Mouse (Mus musculus) lung, embryonic 15.5 days (tissue): ENCODE measurements around the gene Prss16. TPM values are rescaled to one million over a fixed set of nuclear protein-coding genes. Genes with fewer than 3 reads are reported as not detected.

Experiments used
- ATAC-seq: fragments of 200-750 bp; cut with Nextera tagmentation; 2 replicates; pipeline ENCODE4 v1.8.0; 2017; ENCODE audit warnings: moderate number of reproducible peaks, borderline replicate concordance; ENCODE audit not compliant: low FRiP score, low TSS enrichment; ENCODE audit errors: extremely low read depth
- H3K27ac ChIP-seq: fragments of 300-500 bp; sonication (generic); 2 replicates; pipeline ENCODE4 v1.5.1; 2015; ENCODE audit warnings: moderate library complexity, mild to moderate bottlenecking, inconsistent platforms
- H3K27me3 ChIP-seq: fragments of 300-500 bp; sonication (generic); 2 replicates; pipeline ENCODE4 v1.6.1; 2015; ENCODE audit warnings: inconsistent platforms
- H3K36me3 ChIP-seq: fragments of 300-500 bp; sonication (generic); 2 replicates; pipeline ENCODE4 v1.6.1; 2015; ENCODE audit warnings: inconsistent platforms
- H3K4me1 ChIP-seq: fragments of 300-500 bp; sonication (generic); 2 replicates; pipeline ENCODE4 v1.6.1; 2015; ENCODE audit warnings: inconsistent platforms
- H3K4me2 ChIP-seq: fragments of 300-500 bp; sonication (generic); 2 replicates; pipeline ENCODE4 v1.6.1; 2015; ENCODE audit warnings: inconsistent platforms, mild to moderate bottlenecking, moderate library complexity
- H3K4me3 ChIP-seq: fragments of 300-500 bp; sonication (generic); 2 replicates; pipeline ENCODE4 v1.5.1; 2015; ENCODE audit warnings: mild to moderate bottlenecking, inconsistent platforms
- H3K9ac ChIP-seq: fragments of 300-500 bp; sonication (generic); 2 replicates; pipeline ENCODE4 v1.6.1; 2015; ENCODE audit warnings: inconsistent platforms
- H3K9me3 ChIP-seq: fragments of 300-500 bp; sonication (generic); 2 replicates; pipeline ENCODE4 v1.6.1; 2016; ENCODE audit warnings: inconsistent platforms
- WGBS: fragments of 180-500 bp; shearing (Covaris S2); methylation state at CpG from one replicate; pipeline ENCODE4 v1.1.7; 2015; 5-methylcytosine and 5-hydroxymethylcytosine counted together
- polyA plus RNA-seq: library from polyadenylated mRNA; unstranded; fragments of >200 nt; fragmentation: Nextera tagmentation; extraction: Ambion mirVana; gene quantifications from 2 replicates; pipeline ENCODE4 v1.2.1, GENCODE M21; 2015

Prss16 gene
- polyA plus RNA-seq, 1 experiment from 2014 or later = 36.4 TPM

- Histone ChIP-seq H3K36me3 (no peaks in the 10 kb centered on the region), H3K4me3 (0 out of 2 replicates have a peak overlapping the region, but pooled peaks have one; percentile 12), H3K4me1 (peaks cover 10% of the 10 kb centered on the region; the same call in 1 of the 2 replicates), H3K27ac (no peak overlapping the region), H3K4me2 (peak overlapping the region; percentile 57), H3K27me3 (peaks cover 38% of the 10 kb centered on the region), H3K9ac (no peak overlapping the region), H3K9me3 (no peaks in the 10 kb centered on the region)
- WGBS = 13% methylated on average over 27 of the region's 27 CpGs
- peak; percentile 81; the same call in 1 of the 2 replicates for ATAC-seq
Measured at GRCm38 (mm10) chr13:22015479-22016450, 6.2 kb upstream of the Prss16 start.

- no peak overlapping the region for H3K27ac ChIP-seq
- no peaks in the 10 kb centered on the region for H3K36me3 ChIP-seq
- ATAC-seq = no peak
- H3K4me1 ChIP-seq = peaks cover 10% of the 10 kb centered on the region; the same call in 1 of the 2 replicates
- peak overlapping the region; percentile 57 for H3K4me2 ChIP-seq
- H3K27me3 ChIP-seq = peaks cover 51% of the 10 kb centered on the region
- H3K4me3 ChIP-seq = peak overlapping the region; percentile 25
- 0 out of 2 replicates have a peak overlapping the region, but pooled peaks have one; percentile 14 for H3K9ac ChIP-seq
- no peaks in the 10 kb centered on the region for H3K9me3 ChIP-seq
- WGBS = 6% methylated on average over 17 of the region's 17 CpGs
Measured at GRCm38 (mm10) chr13:22014411-22014845, 4.9 kb upstream of the Prss16 start.

GRCm38 (mm10) chr13:22013716-22014115, 4.2 kb upstream of the Prss16 start:
- H3K4me3 ChIP-seq = peak overlapping the region; percentile 25
- no peaks in the 10 kb centered on the region for H3K36me3 ChIP-seq
- H3K4me2 ChIP-seq = peak overlapping the region; percentile 57

GRCm38 (mm10) chr13:22008707-22009106, 835 bp downstream of the Prss16 start:
- no peak for ATAC-seq
- 0 out of 2 replicates have a peak overlapping the region, but pooled peaks have one; percentile 2 for H3K4me3 ChIP-seq
- no peaks in the 10 kb centered on the region for H3K9me3 ChIP-seq
- H3K9ac ChIP-seq = no peak overlapping the region
- H3K4me2 ChIP-seq = no peak overlapping the region
- H3K36me3 ChIP-seq = no peaks in the 10 kb centered on the region
- peaks cover 23% of the 10 kb centered on the region for H3K4me1 ChIP-seq
- no peak overlapping the region for H3K27ac ChIP-seq
- peaks cover 83% of the 10 kb centered on the region for H3K27me3 ChIP-seq
- 76% methylated on average over 3 of the region's 3 CpGs for WGBS

More at GRCm38 (mm10) chr13:22013716-22014115, 4.2 kb upstream of the Prss16 start:
- ATAC-seq = no peak
- 20% methylated on average over 13 of the region's 13 CpGs for WGBS
- Histone ChIP-seq H3K9ac (no peak overlapping the region), H3K4me1 (peaks cover 10% of the 10 kb centered on the region; the same call in 1 of the 2 replicates), H3K9me3 (no peaks in the 10 kb centered on the region), H3K27ac (no peak overlapping the region), H3K27me3 (peaks cover 58% of the 10 kb centered on the region)

GRCm38 (mm10) chr13:22007872-22008271, 1.7 kb downstream of the Prss16 start:
- Histone ChIP-seq H3K9ac (no peak overlapping the region), H3K36me3 (no peaks in the 10 kb centered on the region), H3K27me3 (peaks cover 86% of the 10 kb centered on the region), H3K4me2 (no peak overlapping the region), H3K9me3 (no peaks in the 10 kb centered on the region), H3K27ac (no peak overlapping the region), H3K4me3 (no peak overlapping the region), H3K4me1 (peaks cover 23% of the 10 kb centered on the region)
- 46% methylated on average over 7 of the region's 7 CpGs for WGBS
- no peak for ATAC-seq

GRCm38 (mm10) chr13:22007121-22007510, 2.4 kb downstream of the Prss16 start:
- Histone ChIP-seq H3K9me3 (no peaks in the 10 kb centered on the region), H3K27ac (no peak overlapping the region), H3K27me3 (peaks cover 84% of the 10 kb centered on the region), H3K4me2 (peak overlapping the region; percentile 98), H3K9ac (no peak overlapping the region), H3K36me3 (no peaks in the 10 kb centered on the region), H3K4me1 (peaks cover 23% of the 10 kb centered on the region), H3K4me3 (peak overlapping the region; percentile 65)
- 5% methylated on average over 18 of the region's 18 CpGs for WGBS
- ATAC-seq = no peak

- Histone ChIP-seq H3K4me2 (peak overlapping the region; percentile 98), H3K4me1 (peaks cover 23% of the 10 kb centered on the region), H3K9me3 (no peaks in the 10 kb centered on the region), H3K27me3 (peaks cover 87% of the 10 kb centered on the region), H3K27ac (peak overlapping the region; percentile 66), H3K4me3 (peak overlapping the region; percentile 65), H3K36me3 (no peaks in the 10 kb centered on the region), H3K9ac (peak overlapping the region; percentile 47)
- peak; percentile 91 for ATAC-seq
- WGBS = under 1% methylated on average over 38 of the region's 38 CpGs
Measured at GRCm38 (mm10) chr13:22006334-22007120, 3.0 kb downstream of the Prss16 start.

GRCm38 (mm10) chr13:22005605-22006333, 3.8 kb downstream of the Prss16 start:
- peak overlapping the region; percentile 65 for H3K4me3 ChIP-seq
- H3K9me3 ChIP-seq = no peaks in the 10 kb centered on the region
- under 1% methylated on average over 45 of the region's 45 CpGs for WGBS
- H3K9ac ChIP-seq = peak overlapping the region; percentile 47
- peaks cover 90% of the 10 kb centered on the region for H3K27me3 ChIP-seq
- peak; percentile 89 for ATAC-seq
- H3K4me1 ChIP-seq = peaks cover 23% of the 10 kb centered on the region
- H3K4me2 ChIP-seq = peak overlapping the region; percentile 98
- no peaks in the 10 kb centered on the region for H3K36me3 ChIP-seq
- H3K27ac ChIP-seq = peak overlapping the region; percentile 66

- Histone ChIP-seq H3K4me1 (peaks cover 24% of the 10 kb centered on the region), H3K27ac (no peak overlapping the region), H3K9ac (no peak overlapping the region), H3K9me3 (no peaks in the 10 kb centered on the region), H3K36me3 (no peaks in the 10 kb centered on the region), H3K27me3 (peaks cover 90% of the 10 kb centered on the region), H3K4me2 (no peak overlapping the region), H3K4me3 (no peak overlapping the region)
- 21% methylated on average over 5 of the region's 5 CpGs for WGBS
- no peak for ATAC-seq
Measured at GRCm38 (mm10) chr13:22001823-22002222, 7.7 kb downstream of the Prss16 start.

- ATAC-seq = no peak
- 60% methylated on average over 2 of the region's 2 CpGs for WGBS
- peaks cover 23% of the 10 kb centered on the region for H3K4me1 ChIP-seq
- no peak overlapping the region for H3K4me3 ChIP-seq
- H3K9me3 ChIP-seq = no peaks in the 10 kb centered on the region
- no peak overlapping the region for H3K27ac ChIP-seq
- H3K36me3 ChIP-seq = no peaks in the 10 kb centered on the region
- no peak overlapping the region for H3K4me2 ChIP-seq
- H3K9ac ChIP-seq = no peak overlapping the region
- peaks cover 90% of the 10 kb centered on the region for H3K27me3 ChIP-seq
Measured at GRCm38 (mm10) chr13:22001346-22001745, 8.2 kb downstream of the Prss16 start.

GRCm38 (mm10) chr13:21999147-21999546, 10.4 kb downstream of the Prss16 start:
- no peak overlapping the region for H3K4me2 ChIP-seq
- peaks cover 14% of the 10 kb centered on the region for H3K4me1 ChIP-seq
- 38% methylated on average over 4 of the region's 4 CpGs for WGBS
- H3K36me3 ChIP-seq = no peaks in the 10 kb centered on the region
- no peak overlapping the region for H3K4me3 ChIP-seq
- ATAC-seq = no peak
- no peak overlapping the region for H3K9ac ChIP-seq
- H3K9me3 ChIP-seq = no peaks in the 10 kb centered on the region
- no peak overlapping the region for H3K27ac ChIP-seq
- H3K27me3 ChIP-seq = peaks cover 84% of the 10 kb centered on the region
